Mouse (Mus musculus) cerebellum, adult 2 months (tissue): ENCODE measurements around the gene Hip1.

Source experiments
- CTCF ChIP-seq: fragments of 200-500 bp; IDR thresholded peaks from 2 replicates; pipeline ENCODE4 v1.5.1; 2011; ENCODE audit warnings: low read depth, mild to moderate bottlenecking, control low read depth, low read length, moderate library complexity, borderline replicate concordance; ENCODE audit not compliant: insufficient read depth
- POLR2A ChIP-seq: fragments of 200-500 bp; IDR thresholded peaks from 2 replicates; pipeline ENCODE4 v1.6.1; 2011; ENCODE audit warnings: low read length, control low read depth, borderline replicate concordance; ENCODE audit not compliant: insufficient read depth

GRCm38 (mm10) chr5:135579331-135579751, 34.4 kb upstream of the Hip1 start:
- no peak for TF ChIP-seq POLR2A
- TF ChIP-seq CTCF = no peak
